Comparison of ENCODE assay signal across 7 mouse cellular contexts in genomic region chr2:131055631-131056030, GRCm38 (mm10). TPM values are rescaled to one million over a fixed set of nuclear protein-coding genes. Genes with fewer than 3 reads are reported as not detected.
DNase-seq lines count a peak whose midpoint lies in the region; ATAC-seq and TF ChIP-seq lines count a peak whose summit lies in the region.

No protein-coding gene starts in this region.

- no peak overlapping the region for H3K27ac ChIP-seq in heart, embryonic 16.5 days (ENCODE audit: low read length)
- no peak overlapping the region for H3K27ac ChIP-seq in kidney, postnatal 0 days

- peak overlapping the region; percentile 33; the same call in 1 of the 2 replicates for H3K4me2 ChIP-seq in heart, embryonic 16.5 days (ENCODE audit: low read depth, low read length)
- H3K4me2 ChIP-seq in kidney, postnatal 0 days (ENCODE audit: low read length): peak overlapping the region; percentile 28

- peaks cover 35% of the 10 kb centered on the region for H3K4me1 ChIP-seq in heart, embryonic 16.5 days (ENCODE audit: control insufficient read depth, insufficient read depth, low read length)
- H3K4me1 ChIP-seq in kidney, postnatal 0 days (replicated peaks; ENCODE audit: insufficient read depth, low read length): peaks cover 18% of the 10 kb centered on the region; the same call in 1 of the 2 replicates

- TF ChIP-seq CTCF in kidney, postnatal 0 days (IDR thresholded peaks at IDR 0.05; ENCODE audit: low read depth): peak; percentile 83

- H3K27me3 ChIP-seq in heart, embryonic 16.5 days (ENCODE audit: control insufficient read depth, insufficient read depth, low read length): peaks cover 38% of the 10 kb centered on the region
- H3K27me3 ChIP-seq in kidney, postnatal 0 days (ENCODE audit: insufficient read depth, low read length): peaks cover 22% of the 10 kb centered on the region

- DNase-seq in 416B (ENCODE audit: low read depth): peak; percentile 66
- peak; percentile 74 for DNase-seq in CD4-positive, CD25-positive, alpha-beta regulatory T cell, adult 2 months (ENCODE audit: low read depth, low spot score)
- DNase-seq in kidney, postnatal 0 days (ENCODE audit: low spot score): peak; percentile 81
- DNase-seq in spleen, postnatal 14 days (ENCODE audit: low spot score in 2 of 2): peak; percentile 55 to 72

- no peak overlapping the region for H3K4me3 ChIP-seq in heart, embryonic 16.5 days (ENCODE audit: low read length)
- H3K4me3 ChIP-seq in kidney, postnatal 0 days (replicated peaks; ENCODE audit: low read depth, low read length): 0 out of 2 replicates have a peak overlapping the region, but pooled peaks have one; percentile 1

- H3K9me3 ChIP-seq in heart, embryonic 16.5 days (replicated peaks; ENCODE audit: control insufficient read depth, low read length): no peaks in the 10 kb centered on the region
- no peaks in the 10 kb centered on the region for H3K9me3 ChIP-seq in kidney, postnatal 0 days (replicated peaks; ENCODE audit: low read length)

- H3K9ac ChIP-seq in heart, embryonic 16.5 days (ENCODE audit: low read length): no peak overlapping the region
- no peak overlapping the region for H3K9ac ChIP-seq in kidney, postnatal 0 days (ENCODE audit: low read depth, low read length)

- no peaks in the 10 kb centered on the region for H3K36me3 ChIP-seq in heart, embryonic 16.5 days (ENCODE audit: control insufficient read depth, insufficient read depth)
- no peaks in the 10 kb centered on the region for H3K36me3 ChIP-seq in kidney, postnatal 0 days (ENCODE audit: insufficient read depth, low read length)

- ATAC-seq in common myeloid progenitor, adult 5-6 weeks (replicated peaks; ENCODE audit: low read depth, poor library complexity, severe bottlenecking): peak; percentile 64
- no peak for ATAC-seq in heart, embryonic 16.5 days (replicated peaks; ENCODE audit: extremely low read depth, insufficient read depth, low FRiP score)
- ATAC-seq in kidney, postnatal 0 days (replicated peaks; ENCODE audit: low FRiP score, low read depth): peak; percentile 40; the same call in 1 of the 2 replicates
- peak; percentile 74 for ATAC-seq in megakaryocyte, adult 5-6 weeks (ENCODE audit: poor library complexity, severe bottlenecking)

- 4% methylated on average over 10 of the region's 10 CpGs for WGBS in heart, embryonic 16.5 days
- WGBS in kidney, postnatal 0 days: 7% methylated on average over 10 of the region's 10 CpGs

RNA-seq across cellular contexts. Expression of gene Adam33, which starts 8.0 kb away (rescaled TPM):
- total RNA-seq in common myeloid progenitor, adult 5-6 weeks (2017): not detected in 2 replicates
- polyA plus RNA-seq in heart, embryonic 16.5 days (2015; fragmentation: Nextera tagmentation; extraction: Ambion mirVana): 16.9 and 17.3 TPM in 2 replicates
- 1.1 and 1.9 TPM in 2 replicates for polyA plus RNA-seq in kidney, postnatal 0 days (2015; fragmentation: Nextera tagmentation; extraction: Ambion mirVana)
- not detected in 2 replicates for total RNA-seq in megakaryocyte, adult 5-6 weeks (2015)
- total RNA-seq in megakaryocyte, adult 5-6 weeks (2017): 0.12 and 0.18 TPM in 2 replicates

RNA-seq across cellular contexts. Expression of gene Gfra4, which starts 12.7 kb away (rescaled TPM):
- total RNA-seq in common myeloid progenitor, adult 5-6 weeks (2017): not detected in 2 replicates
- 1.8 and 3.0 TPM in 2 replicates for polyA plus RNA-seq in heart, embryonic 16.5 days (2015; fragmentation: Nextera tagmentation; extraction: Ambion mirVana)
- polyA plus RNA-seq in kidney, postnatal 0 days (2015; fragmentation: Nextera tagmentation; extraction: Ambion mirVana): 14.2 and 14.5 TPM in 2 replicates
- total RNA-seq in megakaryocyte, adult 5-6 weeks (2015): not detected in 2 replicates
- total RNA-seq in megakaryocyte, adult 5-6 weeks (2017): not detected in 2 replicates

RNA-seq across cellular contexts. Expression of gene Siglec1, which starts 30.9 kb away (rescaled TPM):
- total RNA-seq in common myeloid progenitor, adult 5-6 weeks (2017): under 0.01 TPM in 1 of 2 replicates, not detected in the other
- 0.46 and 0.49 TPM in 2 replicates for polyA plus RNA-seq in heart, embryonic 16.5 days (2015; fragmentation: Nextera tagmentation; extraction: Ambion mirVana)
- 0.33 and 0.41 TPM in 2 replicates for polyA plus RNA-seq in kidney, postnatal 0 days (2015; fragmentation: Nextera tagmentation; extraction: Ambion mirVana)
- total RNA-seq in megakaryocyte, adult 5-6 weeks (2015): 2.3 and 4.2 TPM in 2 replicates
- total RNA-seq in megakaryocyte, adult 5-6 weeks (2017): 1.1 and 1.5 TPM in 2 replicates
